Mouse (Mus musculus): ENCODE data around the gene Fam136a. TPM values are rescaled to one million over a fixed set of nuclear protein-coding genes. Genes with fewer than 3 reads are reported as not detected.
A peak's percentile ranks its signal among the peaks of the same experiment; 100 is the strongest.
"Not testable (repeated sequence)": the region's sequence is repeated elsewhere in the genome, so short reads cannot be mapped to it uniquely, and the experiment has no call there.

The Fam136a gene
- polyA plus RNA-seq, 1 experiment from 2014 or later: 115 TPM

DNA sequence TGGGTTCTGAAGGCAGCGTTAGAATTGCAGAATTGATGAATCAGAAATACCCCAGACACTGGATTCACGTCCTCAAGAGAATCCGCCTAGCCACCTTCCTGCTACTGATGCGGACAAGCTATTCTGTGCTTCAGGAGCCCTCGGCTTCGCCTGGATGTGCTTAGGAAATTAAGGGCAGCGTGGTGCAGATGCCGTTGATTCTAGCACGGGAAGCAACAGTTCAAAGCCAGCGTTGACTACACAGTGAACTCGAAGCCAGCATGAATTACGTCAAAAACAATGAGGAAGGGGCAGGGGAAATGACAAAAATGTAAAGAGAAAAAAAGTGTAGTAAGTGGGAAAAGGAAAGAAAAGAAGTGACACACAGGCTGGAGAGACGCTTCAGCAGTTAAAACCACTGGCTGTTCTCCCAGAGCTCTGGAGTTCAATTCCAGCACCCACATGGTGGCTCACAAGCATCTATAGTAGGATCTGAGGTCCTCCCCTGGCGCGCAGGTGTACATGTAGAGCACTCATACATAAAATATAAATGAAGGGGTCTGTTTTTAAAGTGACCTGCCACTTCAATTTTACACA, 5.4 kb downstream of the Fam136a start, which contains the start of gene Snrpg:
Gene Snrpg (plus strand): TSS at position 541 of the 576 bp plus-strand sequence.
- peak within 1 kb of the TSS; percentile 93 for H3K4me3 ChIP-seq
- peak; percentile 18 for ATAC-seq (ENCODE audit: low FRiP score)
- H3K9ac ChIP-seq: peak within 1 kb of the TSS; percentile 90
- peaks cover 12% of the 10 kb centered on the region for H3K36me3 ChIP-seq
- peak within 1 kb of the TSS; percentile 97 for H3K27ac ChIP-seq
- peaks cover 44% of the 10 kb centered on the region for H3K4me1 ChIP-seq (replicated peaks)
- H3K9me3 ChIP-seq: no peaks in the 10 kb centered on the region
- H3K27me3 ChIP-seq: no peaks in the 10 kb centered on the region
- H3K4me2 ChIP-seq: peak within 1 kb of the TSS; percentile 92
- WGBS: 16% methylated on average over 15 of the region's 15 CpGs

DNA sequence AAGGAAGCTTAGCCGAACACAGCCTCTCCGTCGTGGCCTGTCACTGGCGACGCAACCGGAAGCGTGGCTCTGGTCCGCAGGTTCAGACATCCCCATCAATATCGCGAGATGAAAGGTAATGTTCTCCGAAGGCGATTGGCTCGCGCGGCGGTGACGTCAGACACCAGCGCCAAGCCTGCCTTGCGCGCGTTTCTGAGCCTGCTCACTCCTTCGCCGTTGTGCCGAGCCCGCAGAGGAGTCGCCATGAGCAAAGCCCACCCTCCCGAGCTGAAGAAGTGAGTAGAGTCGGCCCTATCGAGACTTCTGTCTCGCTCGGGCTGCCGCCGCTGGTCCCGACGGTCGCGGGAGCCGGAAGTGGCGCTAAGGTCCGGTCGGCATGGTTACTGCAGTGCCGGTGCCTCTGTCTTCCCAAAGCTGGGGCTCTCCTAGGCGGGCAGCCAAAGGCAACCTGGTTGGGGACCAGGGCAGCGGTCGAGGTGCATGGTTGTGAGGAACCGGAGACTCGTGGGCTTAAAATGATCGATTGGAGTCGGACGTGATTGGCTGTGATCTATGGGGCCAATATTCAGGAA, 6.0 kb downstream of the Fam136a start:
- under 1% methylated on average over 50 of the region's 50 CpGs for WGBS
- peak overlapping the region; percentile 92 for H3K4me2 ChIP-seq
- peaks cover 39% of the 10 kb centered on the region for H3K4me1 ChIP-seq (replicated peaks)
- H3K9ac ChIP-seq: peak overlapping the region; percentile 90
- peak; percentile 96 for ATAC-seq (ENCODE audit: low FRiP score)
- H3K27ac ChIP-seq: peak overlapping the region; percentile 97
- no peaks in the 10 kb centered on the region for H3K27me3 ChIP-seq
- no peaks in the 10 kb centered on the region for H3K9me3 ChIP-seq
- H3K36me3 ChIP-seq: peaks cover 16% of the 10 kb centered on the region
- H3K4me3 ChIP-seq: peak overlapping the region; percentile 93

DNA sequence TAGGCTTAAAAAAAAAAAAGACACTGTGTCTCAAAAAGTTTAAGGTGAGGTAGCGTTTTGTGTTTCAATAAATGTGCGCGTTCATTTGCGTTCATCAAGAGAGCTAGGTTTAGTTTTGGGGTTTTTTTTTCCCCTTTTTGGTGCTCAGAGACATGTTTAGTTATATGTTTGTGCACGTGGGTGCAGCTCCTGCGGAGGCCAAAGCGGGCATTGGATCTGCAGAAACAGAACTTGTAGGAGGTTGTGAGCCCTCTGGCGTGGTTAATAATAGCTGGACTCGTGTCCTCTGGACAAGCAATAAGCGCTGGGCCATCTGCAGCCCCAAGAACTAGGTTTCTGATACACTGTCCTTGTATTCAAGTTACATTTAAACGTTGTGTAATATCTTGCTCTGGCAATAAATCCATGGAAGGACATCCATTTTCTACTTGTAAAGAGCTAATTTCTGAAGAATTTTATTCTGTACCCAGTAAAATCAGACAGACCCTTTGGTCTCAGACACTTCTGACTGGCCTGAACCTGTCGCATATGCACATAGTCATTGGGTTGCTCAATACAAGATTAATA, 6.6 kb downstream of the Fam136a start:
- ATAC-seq (ENCODE audit: low FRiP score): no peak
- Histone ChIP-seq H3K4me3 (peak overlapping the region; percentile 93), H3K36me3 (peaks cover 22% of the 10 kb centered on the region), H3K27me3 (no peaks in the 10 kb centered on the region), H3K4me2 (peak overlapping the region; percentile 92), H3K27ac (peak overlapping the region; percentile 97; the same call in 1 of the 2 replicates), H3K9ac (peak overlapping the region; percentile 90), H3K9me3 (no peaks in the 10 kb centered on the region), H3K4me1 (replicated peaks) (peaks cover 33% of the 10 kb centered on the region)
- WGBS: 6% methylated on average over 12 of the region's 12 CpGs

DNA sequence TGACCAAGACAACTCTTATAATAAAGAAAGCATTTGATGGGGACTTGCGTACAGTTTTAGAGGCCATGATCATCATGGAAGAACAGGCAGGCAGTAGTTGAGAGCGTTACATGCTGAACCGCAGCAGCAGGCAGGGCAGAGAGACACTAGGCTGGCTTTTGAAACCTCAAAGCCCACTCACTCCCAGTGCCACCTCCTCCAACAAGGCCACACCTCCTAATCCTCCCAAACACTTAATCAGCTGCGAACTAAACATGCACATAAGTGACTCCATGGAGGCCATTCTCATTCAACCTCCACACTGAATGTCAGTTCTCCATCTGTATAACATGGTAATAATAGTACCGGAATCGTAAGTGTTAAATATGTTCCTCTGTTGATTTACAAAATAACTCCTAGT, 8.1 kb downstream of the Fam136a start:
- Histone ChIP-seq H3K9me3 (no peaks in the 10 kb centered on the region), H3K4me3 (no peak overlapping the region), H3K9ac (no peak overlapping the region), H3K4me1 (replicated peaks) (peaks cover 31% of the 10 kb centered on the region), H3K36me3 (peaks cover 32% of the 10 kb centered on the region), H3K27me3 (no peaks in the 10 kb centered on the region), H3K27ac (no peak overlapping the region), H3K4me2 (no peak overlapping the region)
- 95% methylated on average over 6 of the region's 6 CpGs for WGBS
- ATAC-seq (ENCODE audit: low FRiP score): no peak

DNA sequence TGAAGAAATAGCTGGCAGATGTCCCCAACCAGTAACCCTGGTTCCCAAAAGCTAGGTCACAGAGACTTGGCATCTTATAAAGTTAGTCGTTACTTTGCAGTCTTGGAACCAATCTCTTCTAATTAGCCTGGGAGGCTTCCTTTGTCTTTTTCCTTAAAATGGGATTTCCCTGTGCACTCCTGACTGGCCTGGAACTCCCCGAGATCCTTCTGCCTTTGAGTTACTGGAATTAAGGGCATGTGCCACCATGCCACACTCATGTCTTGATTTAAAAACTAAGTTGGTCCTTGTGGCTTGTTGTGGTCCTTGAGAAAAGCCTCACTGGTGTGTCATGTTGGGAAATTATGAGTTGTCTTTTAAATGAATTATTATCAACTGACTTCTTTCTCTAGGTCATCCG, 12.9 kb downstream of the Fam136a start:
- Histone ChIP-seq H3K27me3 (no peaks in the 10 kb centered on the region), H3K27ac (no peak overlapping the region), H3K4me1 (replicated peaks) (peaks cover 7% of the 10 kb centered on the region), H3K4me3 (no peak overlapping the region), H3K4me2 (no peak overlapping the region), H3K36me3 (peaks cover 49% of the 10 kb centered on the region), H3K9me3 (no peaks in the 10 kb centered on the region), H3K9ac (no peak overlapping the region)
- 97% methylated on average over 3 of the region's 3 CpGs for WGBS
- no peak for ATAC-seq (ENCODE audit: low FRiP score)

DNA sequence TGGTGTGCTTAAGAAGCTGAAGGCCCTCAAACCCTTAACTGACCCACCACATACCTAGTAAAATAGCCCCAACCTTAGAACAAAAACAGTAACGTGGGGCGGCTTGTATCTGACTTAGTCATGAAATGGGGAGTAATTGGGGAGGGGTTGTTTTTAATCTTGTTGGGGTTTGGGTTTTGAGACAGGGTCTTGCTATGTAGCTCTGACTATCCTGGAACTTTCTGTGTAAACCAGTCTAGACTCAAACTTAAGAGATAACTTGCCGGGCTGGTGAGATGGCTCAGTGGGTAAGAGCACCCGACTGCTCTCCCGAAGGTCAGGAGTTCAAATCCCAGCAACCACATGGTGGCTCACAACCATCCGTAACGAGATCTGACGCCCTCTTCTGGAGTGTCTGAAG, 14.7 kb downstream of the Fam136a start:
- H3K9me3 ChIP-seq; H3K4me2 ChIP-seq; H3K4me1 ChIP-seq (replicated peaks); ATAC-seq (ENCODE audit: low FRiP score); H3K9ac ChIP-seq; H3K27ac ChIP-seq; H3K4me3 ChIP-seq; H3K27me3 ChIP-seq: not testable (repeated sequence)
- H3K36me3 ChIP-seq: peaks cover 52% of the 10 kb centered on the region
- 81% methylated on average over 8 of the region's 8 CpGs for WGBS

DNA sequence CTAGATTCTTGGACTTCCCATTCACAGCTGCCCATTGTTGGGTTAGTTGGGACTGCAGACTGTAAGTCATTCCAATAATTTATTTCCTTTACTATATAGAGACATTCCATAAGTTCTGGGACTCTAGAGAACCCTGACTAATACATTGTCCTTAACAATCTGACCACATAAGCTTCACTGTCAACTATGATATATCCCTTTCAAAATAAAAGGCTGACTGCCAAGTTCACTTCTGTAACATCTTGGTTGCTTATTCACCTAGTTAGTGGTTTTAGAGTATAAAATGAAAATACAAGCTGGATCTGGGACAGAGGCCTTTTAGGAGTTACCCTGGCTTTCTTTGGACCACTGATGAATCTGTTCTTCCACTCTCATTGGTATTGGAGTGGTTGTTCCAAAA, 17.1 kb downstream of the Fam136a start:
- no peak overlapping the region for H3K9ac ChIP-seq
- no peak for ATAC-seq (ENCODE audit: low FRiP score)
- no peak overlapping the region for H3K4me3 ChIP-seq
- H3K4me2 ChIP-seq: no peak overlapping the region
- H3K4me1 ChIP-seq (replicated peaks): no peaks in the 10 kb centered on the region
- no peak overlapping the region for H3K27ac ChIP-seq
- H3K9me3 ChIP-seq: no peaks in the 10 kb centered on the region
- H3K36me3 ChIP-seq: peaks cover 55% of the 10 kb centered on the region
- no peaks in the 10 kb centered on the region for H3K27me3 ChIP-seq

DNA sequence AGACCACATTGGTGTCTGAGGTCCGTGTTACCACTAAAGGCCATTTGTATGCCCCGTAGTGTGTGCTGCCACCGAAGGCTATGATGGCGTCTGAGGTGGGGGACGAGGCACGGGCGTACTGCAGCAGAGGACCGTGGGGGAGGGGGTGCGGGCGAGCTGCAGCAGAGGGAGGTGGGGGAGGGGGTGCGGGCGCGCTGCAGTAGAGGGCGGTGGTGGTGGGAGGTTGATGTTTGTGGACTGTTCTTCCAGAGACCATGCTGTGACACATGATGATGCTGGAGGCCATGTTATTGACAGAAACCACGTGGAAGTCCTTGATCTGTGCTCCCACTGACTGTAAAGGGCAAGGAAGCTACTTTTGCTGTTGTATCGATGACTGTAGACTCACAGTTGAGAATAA, 17.9 kb downstream of the Fam136a start:
- no peak overlapping the region for H3K9ac ChIP-seq
- H3K36me3 ChIP-seq: peaks cover 55% of the 10 kb centered on the region
- H3K4me3 ChIP-seq: no peak overlapping the region
- no peak overlapping the region for H3K27ac ChIP-seq
- no peak for ATAC-seq (ENCODE audit: low FRiP score)
- no peaks in the 10 kb centered on the region for H3K4me1 ChIP-seq (replicated peaks)
- H3K4me2 ChIP-seq: no peak overlapping the region
- no peaks in the 10 kb centered on the region for H3K9me3 ChIP-seq
- 52% methylated on average over 16 of the region's 16 CpGs for WGBS
- H3K27me3 ChIP-seq: no peaks in the 10 kb centered on the region

DNA sequence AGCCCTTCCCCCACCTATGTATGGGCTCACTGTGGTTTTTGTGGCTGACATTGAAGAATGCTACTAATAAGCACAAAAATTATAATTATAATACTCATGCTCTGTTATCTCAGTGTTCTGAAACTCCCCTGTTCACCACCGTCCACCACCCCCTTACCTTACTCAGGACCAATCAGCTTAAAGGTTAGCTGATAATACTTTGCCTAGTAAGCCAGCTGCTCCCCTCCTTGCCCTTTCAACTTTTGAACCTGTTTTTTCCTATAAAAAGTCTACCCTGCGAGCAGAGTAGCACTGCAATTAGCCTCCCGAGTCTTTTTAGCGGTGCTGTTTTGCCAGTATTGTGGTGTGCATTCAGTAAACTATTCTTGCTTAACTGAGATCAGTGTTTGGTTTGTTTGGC, 19.2 kb downstream of the Fam136a start:
- H3K27me3 ChIP-seq: no peaks in the 10 kb centered on the region
- 79% methylated on average over 4 of the region's 4 CpGs for WGBS
- ATAC-seq (ENCODE audit: low FRiP score): no peak
- no peak overlapping the region for H3K9ac ChIP-seq
- H3K9me3 ChIP-seq: no peaks in the 10 kb centered on the region
- H3K4me1 ChIP-seq (replicated peaks): no peaks in the 10 kb centered on the region
- H3K36me3 ChIP-seq: peaks cover 55% of the 10 kb centered on the region
- H3K27ac ChIP-seq: no peak overlapping the region
- H3K4me2 ChIP-seq: no peak overlapping the region
- H3K4me3 ChIP-seq: no peak overlapping the region

DNA sequence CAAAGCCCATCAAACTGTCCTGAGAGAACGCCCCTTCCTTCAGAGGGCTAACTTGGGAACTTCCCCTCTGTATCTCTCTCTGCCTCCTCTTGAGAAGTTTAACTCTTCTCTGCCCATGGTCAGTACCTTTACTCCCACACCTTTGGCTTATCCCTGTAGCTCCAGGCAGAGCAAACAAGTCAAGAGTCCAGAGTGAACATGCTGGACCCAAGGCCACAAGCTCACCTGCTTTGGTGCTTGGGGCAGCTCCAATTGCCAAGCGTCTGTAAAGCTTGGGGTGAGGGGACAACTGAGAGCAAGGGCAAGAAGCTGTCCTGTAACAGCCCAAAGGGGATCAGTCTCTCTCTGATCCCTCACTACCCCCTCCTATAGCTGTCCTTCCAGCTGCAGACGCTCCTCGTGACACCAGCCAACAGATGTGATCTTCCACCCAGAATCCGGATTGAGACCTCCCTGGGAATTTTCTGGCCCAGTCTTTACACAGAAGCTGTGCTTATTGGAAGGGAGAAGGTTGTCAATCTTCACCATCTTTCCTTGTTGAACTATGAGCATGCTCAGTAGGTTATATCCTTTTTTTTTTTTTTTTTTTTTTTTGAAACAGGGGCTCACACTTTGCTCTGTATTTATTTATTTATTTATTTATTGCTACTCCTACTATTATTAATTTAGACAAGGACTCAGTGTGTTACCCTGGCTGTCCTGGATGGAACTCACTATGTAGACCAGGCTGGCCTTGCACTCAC, 20.1 kb downstream of the Fam136a start:
- Histone ChIP-seq H3K4me3 (no peak overlapping the region), H3K4me2 (no peak overlapping the region), H3K9me3 (no peaks in the 10 kb centered on the region), H3K4me1 (replicated peaks) (no peaks in the 10 kb centered on the region), H3K36me3 (peaks cover 59% of the 10 kb centered on the region), H3K9ac (no peak overlapping the region), H3K27ac (no peak overlapping the region), H3K27me3 (no peaks in the 10 kb centered on the region)
- ATAC-seq (ENCODE audit: low FRiP score): no peak
- WGBS: 76% methylated on average over 5 of the region's 5 CpGs

DNA sequence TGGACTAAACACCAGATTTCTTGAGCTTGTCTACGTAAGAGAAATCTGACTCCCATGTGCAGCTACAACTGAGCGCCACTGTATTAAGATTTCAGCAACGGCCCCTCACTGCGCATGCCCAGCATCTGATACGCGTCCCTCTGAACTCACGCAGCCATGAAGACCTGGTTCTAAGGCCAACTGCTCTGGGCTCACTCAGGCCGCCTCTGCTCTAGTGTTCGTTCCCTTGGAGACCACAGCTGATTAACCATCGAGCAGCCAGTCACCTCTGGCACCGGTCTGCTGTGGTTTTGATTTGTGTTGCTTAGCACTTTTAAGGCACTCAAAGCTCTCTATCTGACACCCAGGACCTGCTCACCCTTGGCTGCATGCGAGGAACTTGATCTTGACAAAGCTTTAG, 21.9 kb downstream of the Fam136a start:
- WGBS: 83% methylated on average over 12 of the region's 12 CpGs

DNA sequence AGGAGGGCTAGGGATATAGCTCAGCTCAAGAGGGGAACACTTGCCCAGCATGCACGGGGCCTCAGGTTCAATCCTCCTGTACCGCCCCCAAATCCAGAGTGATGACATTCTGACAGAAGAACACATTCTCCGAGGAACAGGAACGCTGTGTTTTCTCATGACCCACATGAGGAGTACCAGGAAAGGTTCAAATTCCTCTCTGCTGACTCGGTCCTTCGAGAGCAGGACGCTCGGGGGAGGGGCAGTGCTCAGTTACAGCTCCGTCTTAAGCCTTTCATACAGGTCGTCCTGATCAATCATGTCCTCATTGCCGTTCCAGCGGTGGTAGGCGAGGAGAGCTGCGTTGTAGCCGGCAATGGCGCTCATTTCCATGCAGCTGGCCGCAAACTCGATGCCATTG, 23.0 kb downstream of the Fam136a start:
- Histone ChIP-seq H3K4me3 (no peak overlapping the region), H3K9me3 (no peaks in the 10 kb centered on the region), H3K9ac (no peak overlapping the region), H3K27me3 (no peaks in the 10 kb centered on the region), H3K4me2 (no peak overlapping the region), H3K36me3 (peaks cover 78% of the 10 kb centered on the region), H3K4me1 (replicated peaks) (peaks cover 4% of the 10 kb centered on the region), H3K27ac (no peak overlapping the region)
- 86% methylated on average over 18 of the region's 18 CpGs for WGBS
- ATAC-seq (ENCODE audit: low FRiP score): no peak

More for the DNA sequence above, 21.9 kb downstream of the Fam136a start:
- H3K27ac ChIP-seq: no peak overlapping the region
- H3K4me2 ChIP-seq: no peak overlapping the region
- H3K4me1 ChIP-seq (replicated peaks): no peaks in the 10 kb centered on the region
- no peak overlapping the region for H3K9ac ChIP-seq
- no peaks in the 10 kb centered on the region for H3K27me3 ChIP-seq
- ATAC-seq (ENCODE audit: low FRiP score): no peak
- no peak overlapping the region for H3K4me3 ChIP-seq
- no peaks in the 10 kb centered on the region for H3K9me3 ChIP-seq
- peaks cover 74% of the 10 kb centered on the region for H3K36me3 ChIP-seq
